Mouse (Mus musculus) testis, adult 2 months (tissue): ENCODE measurements around the gene Ift88.

Experiments
- CTCF ChIP-seq: fragments of 200-500 bp; IDR thresholded peaks from 2 replicates; pipeline ENCODE4 v1.5.1; 2012; ENCODE audit warnings: low read depth, mild to moderate bottlenecking, inconsistent platforms, low read length, moderate library complexity; ENCODE audit not compliant: control insufficient read depth, insufficient read depth, insufficient replicate concordance
- POLR2A ChIP-seq: fragments of 200-500 bp; IDR thresholded peaks from 2 replicates; pipeline ENCODE4 v1.6.1; 2012; ENCODE audit warnings: low read depth, mild to moderate bottlenecking, inconsistent platforms, low read length, moderate library complexity; ENCODE audit not compliant: control insufficient read depth

GRCm38 (mm10) chr14:57408100-57408499 lies 15.8 kb upstream of the Ift88 start:
- TF ChIP-seq POLR2A, result no peak
- no peak for TF ChIP-seq CTCF
